Mouse (Mus musculus) forebrain, embryonic 12.5 days (tissue): ENCODE measurements around the gene Anapc1. TPM values are rescaled to one million over a fixed set of nuclear protein-coding genes. Genes with fewer than 3 reads are reported as not detected.
A peak's percentile ranks its signal among the peaks of the same experiment; 100 is the strongest.

ENCODE experiments used
- ATAC-seq: fragments of 200-750 bp; cut with Nextera tagmentation; 2 replicates; pipeline ENCODE4 v1.8.0; 2017; ENCODE audit warnings: moderate TSS enrichment; ENCODE audit not compliant: low FRiP score
- H3K27ac ChIP-seq: fragments of 300-500 bp; sonication (generic); 2 replicates; pipeline ENCODE4 v1.5.1; 2016; ENCODE audit warnings: mild to moderate bottlenecking
- H3K27me3 ChIP-seq: fragments of 300-500 bp; sonication (generic); 2 replicates; pipeline ENCODE4 v1.6.1; 2016; ENCODE audit warnings: mild to moderate bottlenecking
- H3K36me3 ChIP-seq: fragments of 300-500 bp; sonication (generic); replicated peaks from 2 replicates; pipeline ENCODE4 v1.6.1; 2016; ENCODE audit warnings: mild to moderate bottlenecking
- H3K4me1 ChIP-seq: fragments of 300-500 bp; sonication (generic); 2 replicates; pipeline ENCODE4 v1.6.1; 2016
- H3K4me2 ChIP-seq: fragments of 300-500 bp; sonication (generic); 2 replicates; pipeline ENCODE4 v1.6.1; 2016; ENCODE audit warnings: mild to moderate bottlenecking, moderate library complexity
- H3K4me3 ChIP-seq: fragments of 300-500 bp; sonication (generic); replicated peaks from 2 replicates; pipeline ENCODE4 v1.5.1; 2016; ENCODE audit warnings: mild to moderate bottlenecking
- H3K9ac ChIP-seq: fragments of 300-500 bp; sonication (generic); 2 replicates; pipeline ENCODE4 v1.6.1; 2016; ENCODE audit warnings: mild to moderate bottlenecking
- H3K9me3 ChIP-seq: fragments of 300-500 bp; sonication (generic); 2 replicates; pipeline ENCODE4 v1.6.1; 2016
- WGBS: fragments of 180-500 bp; shearing (Covaris S2); methylation state at CpG from one replicate; pipeline ENCODE4 v1.1.7; 2016; 5-methylcytosine and 5-hydroxymethylcytosine counted together
- polyA plus RNA-seq: library from polyadenylated mRNA; unstranded; fragments of >200 nt; fragmentation: Nextera tagmentation; extraction: Ambion mirVana; gene quantifications from 2 replicates; pipeline ENCODE4 v1.2.1, GENCODE M21; 2016

Anapc1 gene
- polyA plus RNA-seq, 1 experiment from 2014 or later = 98.8 TPM

- H3K9ac ChIP-seq = no peak overlapping the region
- no peak overlapping the region for H3K27ac ChIP-seq
- H3K9me3 ChIP-seq = no peaks in the 10 kb centered on the region
- H3K4me1 ChIP-seq = peaks cover 20% of the 10 kb centered on the region
- 60% methylated on average over 5 of the region's 5 CpGs for WGBS
- no peaks in the 10 kb centered on the region for H3K36me3 ChIP-seq
- H3K4me2 ChIP-seq = no peak overlapping the region
- ATAC-seq = no peak
- H3K4me3 ChIP-seq = no peak overlapping the region
- no peaks in the 10 kb centered on the region for H3K27me3 ChIP-seq
Measured at GRCm38 (mm10) chr2:128713548-128714003, 26.4 kb upstream of the Anapc1 start.

GRCm38 (mm10) chr2:128712940-128713339, 25.7 kb upstream of the Anapc1 start:
- ATAC-seq = no peak
- H3K27ac ChIP-seq = no peak overlapping the region
- H3K9ac ChIP-seq = no peak overlapping the region
- H3K4me2 ChIP-seq = no peak overlapping the region
- H3K4me3 ChIP-seq = no peak overlapping the region
- 77% methylated on average over 6 of the region's 6 CpGs for WGBS
- no peaks in the 10 kb centered on the region for H3K9me3 ChIP-seq
- no peaks in the 10 kb centered on the region for H3K36me3 ChIP-seq
- peaks cover 20% of the 10 kb centered on the region for H3K4me1 ChIP-seq
- H3K27me3 ChIP-seq = no peaks in the 10 kb centered on the region

GRCm38 (mm10) chr2:128710609-128711008, 23.4 kb upstream of the Anapc1 start:
- no peak overlapping the region for H3K9ac ChIP-seq
- no peak for ATAC-seq
- WGBS = 85% methylated on average over 6 of the region's 6 CpGs

GRCm38 (mm10) chr2:128709264-128709663, 22.1 kb upstream of the Anapc1 start:
- Histone ChIP-seq H3K36me3 (no peaks in the 10 kb centered on the region), H3K9me3 (no peaks in the 10 kb centered on the region), H3K9ac (no peak overlapping the region), H3K4me1 (peaks cover 14% of the 10 kb centered on the region), H3K4me3 (no peak overlapping the region), H3K27ac (no peak overlapping the region), H3K4me2 (no peak overlapping the region), H3K27me3 (no peaks in the 10 kb centered on the region)
- 19% methylated on average over 6 of the region's 6 CpGs for WGBS
- no peak for ATAC-seq

More at GRCm38 (mm10) chr2:128710609-128711008, 23.4 kb upstream of the Anapc1 start:
- no peaks in the 10 kb centered on the region for H3K9me3 ChIP-seq
- H3K36me3 ChIP-seq = no peaks in the 10 kb centered on the region
- H3K27me3 ChIP-seq = no peaks in the 10 kb centered on the region
- no peak overlapping the region for H3K27ac ChIP-seq
- peaks cover 20% of the 10 kb centered on the region for H3K4me1 ChIP-seq
- H3K4me2 ChIP-seq = no peak overlapping the region
- H3K4me3 ChIP-seq = no peak overlapping the region

GRCm38 (mm10) chr2:128704474-128704873, 17.3 kb upstream of the Anapc1 start:
- no peak for ATAC-seq
- Histone ChIP-seq H3K9ac (no peak overlapping the region), H3K27me3 (peaks cover 7% of the 10 kb centered on the region), H3K4me2 (no peak overlapping the region), H3K27ac (no peak overlapping the region), H3K4me1 (peaks cover 8% of the 10 kb centered on the region; the same call in 1 of the 2 replicates), H3K36me3 (no peaks in the 10 kb centered on the region), H3K9me3 (no peaks in the 10 kb centered on the region), H3K4me3 (no peak overlapping the region)
- 98% methylated on average over 3 of the region's 3 CpGs for WGBS

GRCm38 (mm10) chr2:128699201-128699885, 12.2 kb upstream of the Anapc1 start:
- H3K27ac ChIP-seq = peak overlapping the region; percentile 50; the same call in 1 of the 2 replicates
- H3K4me1 ChIP-seq = peaks cover 20% of the 10 kb centered on the region
- peak overlapping the region; percentile 64 for H3K9ac ChIP-seq
- no peaks in the 10 kb centered on the region for H3K9me3 ChIP-seq
- 0 out of 2 replicates have a peak, but pooled peaks have one; percentile 17 for ATAC-seq
- peaks cover 19% of the 10 kb centered on the region for H3K27me3 ChIP-seq
- no peaks in the 10 kb centered on the region for H3K36me3 ChIP-seq
- peak overlapping the region; percentile 95 for H3K4me2 ChIP-seq
- WGBS = under 1% methylated on average over 24 of the region's 24 CpGs
- H3K4me3 ChIP-seq = peak overlapping the region; percentile 55

- Histone ChIP-seq H3K27ac (peak within 1 kb of the TSS; percentile 50; the same call in 1 of the 2 replicates), H3K4me1 (peaks cover 20% of the 10 kb centered on the region), H3K9ac (peak within 1 kb of the TSS; percentile 64), H3K36me3 (no peaks in the 10 kb centered on the region), H3K9me3 (no peaks in the 10 kb centered on the region), H3K27me3 (peaks cover 19% of the 10 kb centered on the region), H3K4me3 (peak within 1 kb of the TSS; percentile 55), H3K4me2 (peak within 1 kb of the TSS; percentile 95)
- ATAC-seq = peak; percentile 81
- under 1% methylated on average over 30 of the region's 30 CpGs for WGBS
Measured at GRCm38 (mm10) chr2:128698693-128699181, 11.5 kb upstream of the Anapc1 start, which contains the start of gene Mertk. Gene Mertk, plus strand, starts transcription at chr2:128698956.

- peak overlapping the region; percentile 55 for H3K4me3 ChIP-seq
- H3K4me2 ChIP-seq = peak overlapping the region; percentile 95
- H3K9ac ChIP-seq = peak overlapping the region; percentile 64; the same call in 1 of the 2 replicates
- WGBS = 0% methylated on average over 14 of the region's 14 CpGs
- peak; percentile 91 for ATAC-seq
- no peaks in the 10 kb centered on the region for H3K9me3 ChIP-seq
- H3K36me3 ChIP-seq = no peaks in the 10 kb centered on the region
- no peak overlapping the region for H3K27ac ChIP-seq
- H3K4me1 ChIP-seq = peaks cover 20% of the 10 kb centered on the region
- peaks cover 19% of the 10 kb centered on the region for H3K27me3 ChIP-seq
Measured at GRCm38 (mm10) chr2:128698140-128698692, 11.0 kb upstream of the Anapc1 start.

- Histone ChIP-seq H3K4me1 (peaks cover 20% of the 10 kb centered on the region), H3K9me3 (no peaks in the 10 kb centered on the region), H3K27ac (no peak overlapping the region), H3K27me3 (peaks cover 19% of the 10 kb centered on the region), H3K4me2 (peak overlapping the region; percentile 95), H3K4me3 (no peak overlapping the region), H3K9ac (no peak overlapping the region), H3K36me3 (no peaks in the 10 kb centered on the region)
- WGBS = 62% methylated on average over 5 of the region's 5 CpGs
- ATAC-seq = no peak
Measured at GRCm38 (mm10) chr2:128697566-128697965, 10.4 kb upstream of the Anapc1 start.

- no peaks in the 10 kb centered on the region for H3K9me3 ChIP-seq
- ATAC-seq = no peak
- no peak overlapping the region for H3K9ac ChIP-seq
- no peak overlapping the region for H3K27ac ChIP-seq
- no peaks in the 10 kb centered on the region for H3K36me3 ChIP-seq
- H3K4me1 ChIP-seq = peaks cover 20% of the 10 kb centered on the region
- H3K4me3 ChIP-seq = no peak overlapping the region
- no peak overlapping the region for H3K4me2 ChIP-seq
- WGBS = 86% methylated on average over 1 of the region's 1 CpGs
- peaks cover 19% of the 10 kb centered on the region for H3K27me3 ChIP-seq
Measured at GRCm38 (mm10) chr2:128697047-128697446, 9.9 kb upstream of the Anapc1 start.

GRCm38 (mm10) chr2:128696426-128696825, 9.2 kb upstream of the Anapc1 start:
- Histone ChIP-seq H3K27me3 (peaks cover 19% of the 10 kb centered on the region), H3K4me3 (no peak overlapping the region), H3K9me3 (no peaks in the 10 kb centered on the region), H3K36me3 (no peaks in the 10 kb centered on the region), H3K4me2 (no peak overlapping the region), H3K27ac (no peak overlapping the region), H3K9ac (no peak overlapping the region), H3K4me1 (peaks cover 20% of the 10 kb centered on the region)
- no peak for ATAC-seq
- WGBS = 82% methylated on average over 3 of the region's 3 CpGs

GRCm38 (mm10) chr2:128694548-128694947, 7.4 kb upstream of the Anapc1 start:
- Histone ChIP-seq H3K4me2 (no peak overlapping the region), H3K36me3 (no peaks in the 10 kb centered on the region), H3K27ac (no peak overlapping the region), H3K4me1 (peaks cover 18% of the 10 kb centered on the region), H3K9me3 (no peaks in the 10 kb centered on the region), H3K4me3 (no peak overlapping the region), H3K27me3 (peaks cover 11% of the 10 kb centered on the region; the same call in 1 of the 2 replicates), H3K9ac (no peak overlapping the region)
- no peak for ATAC-seq
